Mouse (Mus musculus) naive thymus-derived CD4-positive, alpha-beta T cell, adult 5 months (primary cell): ENCODE results near the gene Slc51b. TPM values are rescaled to one million over a fixed set of nuclear protein-coding genes. Genes with fewer than 3 reads are reported as not detected.

Experiments
- polyA plus RNA-seq: library from polyadenylated mRNA; unstranded; fragments of 100-300 nt; shearing (Covaris generic); gene quantifications from one replicate; pipeline ENCODE4 v1.2.1, GENCODE M21; 2017

Gene Slc51b
- polyA plus RNA-seq, result not detected

GRCm38 (mm10) chr9:65422760-65423501 lies at the start of gene Slc51b:
TSS of gene Slc51b (minus strand) at chr9:65422955.

GRCm38 (mm10) chr9:65460732-65461442 lies 38.1 kb upstream of the Slc51b start, which contains the start of gene Spg21:
TSS of gene Spg21 (plus strand) at chr9:65460947.

GRCm38 (mm10) chr9:65435671-65436301 lies 13.0 kb upstream of the Slc51b start, which contains the start of gene Mtfmt:
TSS of gene Mtfmt (plus strand) at chr9:65435782.

GRCm38 (mm10) chr9:65398279-65398678 lies 24.5 kb downstream of the Slc51b start, which contains the start of gene Rasl12:
TSS of gene Rasl12 (plus strand) at chr9:65398506.

GRCm38 (mm10) chr9:65391613-65391964 lies 31.2 kb downstream of the Slc51b start, which contains the start of gene Kbtbd13:
TSS of gene Kbtbd13 (minus strand) at chr9:65391652.

Other genes starting within 250 kb of the Slc51b start
- gene Parp16, start 227.6 kb downstream of the Slc51b start, polyA plus RNA-seq, result 6.1 TPM
- not detected for gene Cilp, start 157.8 kb downstream of the Slc51b start, polyA plus RNA-seq
- gene Clpx, start 128.7 kb downstream of the Slc51b start, polyA plus RNA-seq, result 39.0 TPM
- gene Pdcd7, start 76.9 kb downstream of the Slc51b start, polyA plus RNA-seq, result 31.4 TPM
- gene Ubap1l, start 61.9 kb downstream of the Slc51b start, polyA plus RNA-seq, result not detected
- gene Kbtbd13, start 31.3 kb downstream of the Slc51b start, polyA plus RNA-seq, result not detected
- gene Rasl12, start 24.4 kb downstream of the Slc51b start, polyA plus RNA-seq, result not detected
- 34.6 TPM for gene Mtfmt, start 12.8 kb upstream of the Slc51b start, polyA plus RNA-seq
- gene Spg21, start 38.0 kb upstream of the Slc51b start, polyA plus RNA-seq, result 92.1 TPM
- not detected for gene Ankdd1a, start 97.2 kb upstream of the Slc51b start, polyA plus RNA-seq
- 25.0 TPM for gene Plekho2, start 157.1 kb upstream of the Slc51b start, polyA plus RNA-seq
- gene Pif1, start 164.2 kb upstream of the Slc51b start, polyA plus RNA-seq, result not detected
- 0.92 TPM for gene Rbpms2, start 206.7 kb upstream of the Slc51b start, polyA plus RNA-seq
- 71.8 TPM for gene Oaz2, start 245.0 kb upstream of the Slc51b start, polyA plus RNA-seq